Mouse (Mus musculus) hindbrain, embryonic 16.5 days (tissue): ENCODE results near the gene Ube2q2. TPM values are rescaled to one million over a fixed set of nuclear protein-coding genes. Genes with fewer than 3 reads are reported as not detected.
"Not testable (repeated sequence)": the region's sequence is repeated elsewhere in the genome, so short reads cannot be mapped to it uniquely, and the experiment has no call there.

ENCODE experiments used
- ATAC-seq: fragments of 200-750 bp; cut with Nextera tagmentation; 2 replicates; pipeline ENCODE4 v1.8.0; 2017; ENCODE audit warnings: moderate TSS enrichment, moderate library complexity
- H3K27ac ChIP-seq: fragments of 300-500 bp; sonication (generic); 2 replicates; pipeline ENCODE4 v1.5.1; 2014; ENCODE audit warnings: low read depth, mild to moderate bottlenecking, control low read depth, low read length, moderate library complexity
- H3K27me3 ChIP-seq: fragments of 300-500 bp; sonication (generic); replicated peaks from 2 replicates; pipeline ENCODE4 v1.6.1; 2014; ENCODE audit warnings: low read length; ENCODE audit not compliant: control insufficient read depth, insufficient read depth
- H3K36me3 ChIP-seq: fragments of 300-500 bp; sonication (generic); 2 replicates; pipeline ENCODE4 v1.6.1; 2014; ENCODE audit warnings: mild to moderate bottlenecking, low read length, moderate library complexity, mixed read lengths; ENCODE audit not compliant: control insufficient read depth, insufficient read depth
- H3K4me1 ChIP-seq: fragments of 300-500 bp; sonication (generic); 2 replicates; pipeline ENCODE4 v1.6.1; 2014; ENCODE audit warnings: low read depth, low read length; ENCODE audit not compliant: control insufficient read depth, insufficient read depth
- H3K4me2 ChIP-seq: fragments of 300-500 bp; sonication (generic); 2 replicates; pipeline ENCODE4 v1.6.1; 2014; ENCODE audit warnings: mild to moderate bottlenecking, low read length, control low read depth, moderate library complexity
- H3K4me3 ChIP-seq: fragments of 300-500 bp; sonication (generic); 2 replicates; pipeline ENCODE4 v1.5.1; 2014; ENCODE audit warnings: mild to moderate bottlenecking, low read length, control low read depth, moderate library complexity
- H3K9ac ChIP-seq: fragments of 300-500 bp; sonication (generic); 2 replicates; pipeline ENCODE4 v1.6.1; 2014; ENCODE audit warnings: low read depth, mild to moderate bottlenecking, control low read depth, low read length, moderate library complexity
- H3K9me3 ChIP-seq: fragments of 300-500 bp; sonication (generic); 2 replicates; pipeline ENCODE4 v1.6.1; 2014; ENCODE audit warnings: mild to moderate bottlenecking, low read length, moderate library complexity; ENCODE audit not compliant: control insufficient read depth
- WGBS: fragments of 180-500 bp; shearing (Covaris S2); extraction: QIAGEN DNeasy Blood & Tissue Kit; methylation state at CpG from one replicate; pipeline ENCODE4 v1.1.7; 2014; 5-methylcytosine and 5-hydroxymethylcytosine counted together
- polyA plus RNA-seq: library from polyadenylated mRNA; unstranded; fragments of >200 nt; fragmentation: Nextera tagmentation; extraction: Ambion mirVana; gene quantifications from 2 replicates; pipeline ENCODE4 v1.2.1, GENCODE M21; 2015

Gene Ube2q2
- polyA plus RNA-seq, 1 experiment from 2014 or later = 17.7 TPM

GRCm38 (mm10) chr9:55228149-55228548 lies 79.5 kb downstream of the Ube2q2 start:
- H3K27ac ChIP-seq = no peak overlapping the region
- no peak for ATAC-seq
- H3K36me3 ChIP-seq = peaks cover 10% of the 10 kb centered on the region; the same call in 1 of the 2 replicates
- 92% methylated on average over 4 of the region's 4 CpGs for WGBS
- no peaks in the 10 kb centered on the region for H3K9me3 ChIP-seq
- no peak overlapping the region for H3K4me2 ChIP-seq
- no peak overlapping the region for H3K4me3 ChIP-seq
- H3K9ac ChIP-seq = no peak overlapping the region
- no peaks in the 10 kb centered on the region for H3K4me1 ChIP-seq
- no peaks in the 10 kb centered on the region for H3K27me3 ChIP-seq

DNA sequence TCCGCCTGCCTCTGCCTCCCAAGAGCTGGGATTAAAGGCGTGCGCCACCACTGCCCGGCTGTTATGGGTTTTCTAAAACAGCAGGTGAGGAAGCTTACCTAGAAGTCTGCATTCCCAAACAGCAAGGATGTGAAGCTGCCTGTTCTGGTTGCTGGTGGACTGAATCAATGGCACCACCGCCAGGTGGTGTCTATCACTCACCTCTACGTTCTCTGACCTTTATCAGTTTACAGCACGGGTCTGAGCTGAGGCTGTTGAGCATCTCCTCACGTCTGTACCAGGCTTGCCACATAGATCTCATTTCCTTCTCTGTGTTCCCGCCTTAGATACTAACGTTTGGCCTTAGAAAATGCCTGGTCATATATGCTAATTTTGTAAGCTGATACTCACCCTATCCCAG lies 80.4 kb downstream of the Ube2q2 start:
- Histone ChIP-seq H3K9me3 (no peaks in the 10 kb centered on the region), H3K9ac (no peak overlapping the region), H3K4me1 (no peaks in the 10 kb centered on the region), H3K27me3 (no peaks in the 10 kb centered on the region), H3K36me3 (peaks cover 4% of the 10 kb centered on the region; the same call in 1 of the 2 replicates), H3K4me3 (no peak overlapping the region), H3K4me2 (no peak overlapping the region), H3K27ac (no peak overlapping the region)
- WGBS = 72% methylated on average over 10 of the region's 10 CpGs
- no peak for ATAC-seq

DNA sequence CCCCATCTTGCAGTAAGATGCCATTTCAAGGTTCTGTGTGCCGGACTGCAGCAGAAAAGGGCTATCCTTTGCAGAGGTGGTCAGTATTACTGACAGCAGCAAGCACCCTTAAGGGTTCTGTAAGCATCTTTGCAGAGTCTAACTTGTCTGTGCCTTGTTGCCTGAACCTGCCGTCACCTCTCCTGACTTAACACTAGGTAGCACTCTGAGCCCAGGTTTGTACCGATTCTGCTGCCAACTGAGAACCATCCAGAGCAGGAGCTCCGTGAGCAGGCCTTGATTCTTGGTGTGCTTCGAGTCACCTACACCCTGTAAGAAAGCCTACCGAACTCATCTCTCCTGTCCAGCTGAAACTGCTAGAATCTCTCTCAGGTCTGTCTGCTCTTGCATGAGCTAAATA lies 82.9 kb downstream of the Ube2q2 start:
- Histone ChIP-seq H3K4me3 (no peak overlapping the region), H3K36me3 (no peaks in the 10 kb centered on the region), H3K27me3 (no peaks in the 10 kb centered on the region), H3K4me2 (no peak overlapping the region), H3K27ac (no peak overlapping the region), H3K9ac (no peak overlapping the region), H3K4me1 (no peaks in the 10 kb centered on the region), H3K9me3 (no peaks in the 10 kb centered on the region)
- WGBS = 77% methylated on average over 6 of the region's 6 CpGs
- no peak for ATAC-seq

- no peaks in the 10 kb centered on the region for H3K36me3 ChIP-seq
- H3K27ac ChIP-seq = no peak overlapping the region
- 94% methylated on average over 5 of the region's 5 CpGs for WGBS
- no peaks in the 10 kb centered on the region for H3K9me3 ChIP-seq
- no peak overlapping the region for H3K9ac ChIP-seq
- ATAC-seq = no peak
- no peaks in the 10 kb centered on the region for H3K27me3 ChIP-seq
- H3K4me3 ChIP-seq = no peak overlapping the region
- H3K4me1 ChIP-seq = no peaks in the 10 kb centered on the region
- H3K4me2 ChIP-seq = no peak overlapping the region
Observed at GRCm38 (mm10) chr9:55232110-55232509, 83.5 kb downstream of the Ube2q2 start.

- Histone ChIP-seq H3K9ac (no peak overlapping the region), H3K36me3 (no peaks in the 10 kb centered on the region), H3K4me3 (no peak overlapping the region), H3K4me1 (no peaks in the 10 kb centered on the region), H3K27me3 (no peaks in the 10 kb centered on the region), H3K9me3 (no peaks in the 10 kb centered on the region), H3K27ac (no peak overlapping the region), H3K4me2 (no peak overlapping the region)
- no peak for ATAC-seq
- 91% methylated on average over 7 of the region's 7 CpGs for WGBS
Observed at GRCm38 (mm10) chr9:55232586-55232985, 83.9 kb downstream of the Ube2q2 start.

DNA sequence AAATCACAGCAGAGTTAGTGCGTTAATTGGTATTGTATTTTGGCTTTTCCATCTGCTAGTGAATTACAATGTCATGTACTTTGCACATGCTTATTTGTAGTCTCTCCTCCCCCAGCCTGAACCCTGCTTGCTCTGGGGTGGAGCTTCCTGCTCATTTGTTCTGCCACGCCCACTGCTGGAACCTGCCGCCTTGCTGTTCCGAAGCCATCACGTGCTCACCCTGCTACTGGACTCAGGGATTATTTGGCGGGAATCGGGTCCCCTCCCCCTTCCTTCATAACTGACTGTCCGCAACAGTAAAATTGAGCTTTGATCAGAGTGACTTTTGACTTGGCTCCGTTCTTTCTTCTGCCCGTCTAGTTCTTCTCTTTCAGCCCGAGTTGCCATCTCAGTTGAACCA lies 84.4 kb downstream of the Ube2q2 start:
- not testable (repeated sequence) for H3K4me2 ChIP-seq, ATAC-seq, H3K4me3 ChIP-seq, H3K9ac ChIP-seq, H3K36me3 ChIP-seq, H3K9me3 ChIP-seq, H3K27me3 ChIP-seq, H3K27ac ChIP-seq, H3K4me1 ChIP-seq
- WGBS = 73% methylated on average over 11 of the region's 11 CpGs

GRCm38 (mm10) chr9:55236235-55237165 lies 87.8 kb downstream of the Ube2q2 start:
- H3K36me3 ChIP-seq = no peaks in the 10 kb centered on the region
- no peaks in the 10 kb centered on the region for H3K27me3 ChIP-seq
- 74% methylated on average over 13 of the region's 13 CpGs for WGBS
- H3K4me3 ChIP-seq = no peak overlapping the region
- H3K4me2 ChIP-seq = no peak overlapping the region
- no peak overlapping the region for H3K27ac ChIP-seq
- H3K4me1 ChIP-seq = no peaks in the 10 kb centered on the region
- ATAC-seq = no peak
- no peaks in the 10 kb centered on the region for H3K9me3 ChIP-seq
- H3K9ac ChIP-seq = no peak overlapping the region

DNA sequence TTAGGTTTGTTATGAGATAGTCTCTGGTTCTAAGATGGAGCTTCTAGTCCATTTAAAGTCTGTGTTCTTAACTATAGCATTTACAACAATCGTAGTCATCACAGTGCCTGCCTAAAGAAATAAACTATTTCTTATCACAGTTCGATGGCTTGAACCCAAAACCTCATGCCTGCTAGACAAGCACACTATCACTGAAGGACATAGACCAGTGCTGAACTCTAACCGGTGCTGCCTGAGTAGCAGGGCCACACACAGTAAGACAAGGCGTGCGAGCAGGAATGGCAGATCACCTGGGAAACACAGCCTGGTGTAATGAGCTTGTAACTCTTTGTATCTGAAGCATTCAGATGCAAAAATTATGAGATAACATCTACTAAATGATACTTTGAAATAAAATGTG lies 92.2 kb downstream of the Ube2q2 start:
- H3K27me3 ChIP-seq = no peaks in the 10 kb centered on the region
- no peaks in the 10 kb centered on the region for H3K9me3 ChIP-seq
- 85% methylated on average over 5 of the region's 5 CpGs for WGBS
- ATAC-seq = no peak
- no peak overlapping the region for H3K27ac ChIP-seq
- H3K9ac ChIP-seq = no peak overlapping the region
- H3K36me3 ChIP-seq = no peaks in the 10 kb centered on the region
- H3K4me2 ChIP-seq = no peak overlapping the region
- H3K4me1 ChIP-seq = no peaks in the 10 kb centered on the region
- H3K4me3 ChIP-seq = no peak overlapping the region

DNA sequence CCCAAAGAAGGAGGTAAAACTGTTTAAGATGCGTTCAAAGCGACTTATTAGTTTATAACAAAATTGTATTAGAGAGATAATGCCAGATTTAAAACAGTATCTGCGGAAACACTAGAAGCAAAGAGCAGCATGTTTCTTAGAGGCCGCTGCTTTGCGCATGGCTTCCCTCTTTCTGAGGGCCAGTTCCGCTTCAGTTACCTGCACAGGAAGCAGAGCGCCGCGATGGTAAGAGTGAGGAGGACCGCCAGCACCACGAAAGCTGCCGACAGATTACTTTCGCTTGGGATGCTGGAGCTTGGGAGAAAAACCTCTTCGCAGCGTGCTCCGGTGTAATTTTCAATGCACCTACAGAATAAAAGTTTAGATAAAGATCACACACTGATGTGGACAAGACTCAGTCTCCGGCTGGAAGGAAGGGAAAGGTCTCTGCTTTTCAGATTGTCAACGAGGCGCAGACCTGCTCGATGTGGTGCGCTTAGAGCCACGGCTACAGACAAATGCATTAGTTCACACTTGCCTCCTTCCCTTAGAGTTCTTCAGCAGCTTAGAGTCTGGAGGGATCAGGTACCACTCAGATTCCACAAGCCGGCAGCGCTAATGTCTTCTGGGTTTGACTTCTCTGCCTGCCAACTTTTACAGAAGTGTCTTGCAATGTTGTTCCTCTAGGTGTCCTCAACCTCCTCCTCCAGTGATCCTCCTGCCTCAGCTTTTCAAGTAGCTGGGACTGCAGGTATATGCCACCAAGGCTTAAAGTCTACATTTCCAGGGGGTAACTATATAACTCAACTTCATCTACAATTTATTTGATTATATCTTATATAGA lies 93.4 kb downstream of the Ube2q2 start:
- no peaks in the 10 kb centered on the region for H3K36me3 ChIP-seq
- H3K9ac ChIP-seq = no peak overlapping the region
- no peaks in the 10 kb centered on the region for H3K27me3 ChIP-seq
- no peaks in the 10 kb centered on the region for H3K4me1 ChIP-seq
- H3K4me2 ChIP-seq = peak overlapping the region; percentile 38
- peak overlapping the region; percentile 22; the same call in 1 of the 2 replicates for H3K4me3 ChIP-seq
- no peak for ATAC-seq
- WGBS = 43% methylated on average over 24 of the region's 24 CpGs
- H3K9me3 ChIP-seq = no peaks in the 10 kb centered on the region
- no peak overlapping the region for H3K27ac ChIP-seq
